Mouse (Mus musculus) brain, adult 2 months (tissue): ENCODE measurements around the gene Qk.

Experiments
- DNase-seq: peaks from one replicate; pipeline ENCODE4 v3.0.0; 2011; ENCODE audit warnings: low read depth, low spot score

The Qk gene

DNA sequence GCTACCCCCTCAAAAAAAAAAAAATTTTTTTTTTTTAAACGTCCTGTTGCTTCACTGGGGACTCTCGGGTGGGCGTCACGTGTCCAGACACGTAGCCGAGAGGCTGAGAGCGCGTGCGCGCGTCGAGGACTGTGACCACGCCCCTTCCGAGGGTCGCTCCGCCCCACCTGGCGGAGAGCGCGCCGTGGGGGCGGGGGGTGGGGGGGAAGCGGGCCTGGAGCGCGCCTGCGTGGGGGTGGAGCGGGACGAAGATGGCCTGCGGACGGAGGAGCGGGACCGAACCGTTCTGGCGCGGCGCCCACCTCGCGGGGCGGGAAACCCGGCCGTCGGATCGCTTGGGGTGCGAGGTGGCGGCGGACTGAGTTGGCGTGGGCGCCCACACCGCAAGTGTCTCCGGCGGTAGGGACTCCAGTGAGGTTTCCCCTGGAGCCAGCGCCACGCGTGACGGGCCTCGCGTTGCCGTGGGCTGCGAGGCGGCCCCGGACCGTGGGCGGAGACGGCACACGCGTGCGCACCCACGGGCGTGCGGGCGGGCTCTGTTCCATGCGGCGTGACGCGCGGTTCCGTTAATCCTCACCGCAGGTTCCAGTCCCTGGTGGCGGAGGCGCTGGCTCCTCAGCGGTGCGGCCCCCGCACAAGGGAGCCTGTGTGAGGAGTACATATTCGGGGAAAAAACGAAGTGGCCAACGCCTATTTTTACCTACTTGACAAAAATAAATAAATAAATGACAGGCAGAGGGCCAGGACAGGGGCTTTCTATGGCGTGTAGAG, at the start of gene Qk:
Qk (minus strand) TSS at position 170 of the 771 bp plus-strand sequence.
- peak; percentile 98 for DNase-seq

- peak; percentile 13 for DNase-seq
Observed at GRCm38 (mm10) chr17:10367044-10367443, 47.4 kb upstream of the Qk start.

DNA sequence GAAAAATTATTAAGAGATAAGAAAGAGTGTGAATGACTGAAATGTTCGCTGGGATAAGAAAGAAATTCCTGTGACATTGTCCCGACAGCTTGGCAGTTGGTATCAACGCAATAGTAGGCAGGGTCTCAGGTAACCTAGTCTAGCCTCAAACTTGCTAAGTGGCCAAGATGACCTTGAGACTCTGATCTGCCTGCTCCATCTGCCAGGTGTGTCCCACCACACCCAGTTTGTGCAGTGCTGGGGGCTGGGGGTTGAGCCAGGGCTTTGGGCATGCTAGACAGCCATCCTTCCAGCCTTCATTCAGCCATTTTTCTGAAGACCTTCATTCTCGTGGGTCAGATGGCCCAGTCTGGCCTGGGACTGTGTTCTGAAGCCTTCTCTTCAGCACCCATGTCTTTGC, 46.9 kb upstream of the Qk start:
- no peak for DNase-seq

DNA sequence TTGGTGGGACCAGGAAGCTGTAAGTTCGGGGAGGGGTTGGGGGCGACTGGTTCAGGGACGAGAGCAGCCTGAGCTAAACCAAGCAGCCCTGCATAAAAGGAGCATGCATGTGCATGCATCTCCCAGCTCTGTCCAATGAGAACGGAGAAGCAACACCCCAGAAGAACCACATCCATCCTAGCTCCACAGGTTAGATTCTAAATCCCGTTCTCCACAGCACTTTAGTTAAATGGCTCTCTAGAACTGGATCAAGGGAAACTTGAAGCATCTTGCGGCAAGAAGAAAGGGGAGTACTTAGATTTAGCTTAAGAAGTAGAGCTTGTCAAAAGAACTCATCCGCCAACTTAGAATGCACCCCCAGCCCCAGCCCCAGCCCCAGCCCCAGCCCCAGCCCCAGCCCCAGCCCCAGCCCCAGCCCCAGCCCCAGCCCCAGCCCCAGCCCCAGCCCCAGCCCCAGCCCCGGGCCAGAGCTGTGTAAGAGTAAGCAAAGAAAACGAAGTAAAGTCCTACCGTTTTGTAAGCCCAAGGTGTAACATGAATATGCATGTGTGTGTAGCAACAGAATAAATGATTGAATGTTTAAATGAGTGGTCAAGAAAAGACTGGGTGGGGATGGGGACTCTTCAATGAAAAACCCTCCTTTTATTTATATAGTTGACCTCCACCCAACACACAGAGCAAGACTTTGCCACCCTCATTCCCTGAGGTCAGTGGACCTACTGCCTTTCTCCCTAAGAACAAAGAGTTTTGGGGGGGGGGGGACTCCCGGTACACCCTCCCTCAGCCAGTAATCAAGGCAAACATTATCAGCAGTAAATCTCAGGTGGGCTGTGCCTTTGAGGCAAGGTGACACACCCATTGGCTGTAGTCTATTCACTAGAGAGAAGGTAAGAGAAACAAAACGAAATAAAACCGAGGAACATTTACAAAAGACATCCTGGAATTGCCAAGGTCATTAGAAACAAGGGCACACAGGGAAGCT, 46.1 kb upstream of the Qk start:
- no peak for DNase-seq

GRCm38 (mm10) chr17:10363151-10363550, 43.5 kb upstream of the Qk start:
- DNase-seq: no peak

- DNase-seq: no peak
Observed at GRCm38 (mm10) chr17:10361882-10362291, 42.2 kb upstream of the Qk start.

- DNase-seq: no peak
Observed at GRCm38 (mm10) chr17:10360738-10361137, 41.1 kb upstream of the Qk start.

DNA sequence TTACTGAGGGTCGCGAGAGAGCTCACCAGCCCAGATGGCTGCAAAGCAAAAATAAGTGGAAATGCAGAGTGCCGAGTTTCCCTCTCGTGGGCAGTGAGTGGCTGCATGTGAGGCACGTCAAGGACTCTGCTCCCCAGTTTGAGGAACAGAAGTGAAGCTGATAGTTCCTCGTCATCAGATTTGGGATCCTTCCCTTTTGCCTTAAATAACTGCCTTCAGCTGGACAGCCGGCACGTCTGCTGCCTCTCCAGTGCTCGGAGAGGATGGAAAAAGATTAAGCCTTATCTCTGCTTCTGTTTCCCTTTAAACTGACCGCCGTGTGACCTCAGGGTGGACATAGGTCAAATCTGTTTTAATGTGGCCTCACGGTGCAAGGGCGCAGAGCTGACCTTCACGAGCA, 39.8 kb upstream of the Qk start:
- peak; percentile 67 for DNase-seq

DNA sequence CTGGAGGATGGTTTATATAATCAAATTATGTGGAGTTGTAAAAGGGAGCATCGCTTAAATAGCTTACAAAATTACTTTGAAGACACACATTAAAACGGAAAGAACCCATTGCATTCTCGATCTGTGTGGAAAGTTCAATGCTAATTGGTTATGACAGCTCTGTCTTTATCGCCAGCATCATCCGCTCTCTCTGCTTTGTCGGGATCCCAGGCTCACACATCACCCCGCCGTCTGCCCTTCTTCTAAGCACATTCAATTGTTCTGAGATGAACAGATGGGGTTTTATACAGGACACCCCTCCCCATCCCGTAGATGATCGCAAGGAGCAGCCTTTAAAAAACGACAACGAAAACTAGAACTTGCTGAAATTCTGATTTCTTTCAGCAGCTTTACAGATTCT, 37.7 kb upstream of the Qk start:
- DNase-seq: peak; percentile 49

DNA sequence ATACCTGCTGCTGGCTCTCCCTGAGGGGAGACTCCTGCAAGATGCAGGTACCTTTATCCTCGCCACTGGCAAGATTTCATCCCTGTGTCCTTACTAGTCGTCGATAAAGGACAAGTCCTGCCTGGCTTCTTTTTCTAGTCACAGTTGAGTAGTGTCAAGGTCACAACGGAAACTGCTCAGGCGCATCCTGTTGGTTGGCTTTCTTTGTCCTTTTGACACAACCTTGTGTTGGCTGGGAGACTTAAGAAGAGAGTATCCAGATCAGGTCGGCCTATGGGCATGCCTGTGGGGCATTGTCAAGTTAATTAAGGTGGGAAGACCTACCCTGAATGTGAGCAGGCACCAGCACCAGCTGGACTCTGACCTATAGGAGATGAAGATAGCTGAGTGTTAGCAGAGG, 36.6 kb upstream of the Qk start:
- no peak for DNase-seq

GRCm38 (mm10) chr17:10355746-10356145, 36.1 kb upstream of the Qk start:
- no peak for DNase-seq

DNA sequence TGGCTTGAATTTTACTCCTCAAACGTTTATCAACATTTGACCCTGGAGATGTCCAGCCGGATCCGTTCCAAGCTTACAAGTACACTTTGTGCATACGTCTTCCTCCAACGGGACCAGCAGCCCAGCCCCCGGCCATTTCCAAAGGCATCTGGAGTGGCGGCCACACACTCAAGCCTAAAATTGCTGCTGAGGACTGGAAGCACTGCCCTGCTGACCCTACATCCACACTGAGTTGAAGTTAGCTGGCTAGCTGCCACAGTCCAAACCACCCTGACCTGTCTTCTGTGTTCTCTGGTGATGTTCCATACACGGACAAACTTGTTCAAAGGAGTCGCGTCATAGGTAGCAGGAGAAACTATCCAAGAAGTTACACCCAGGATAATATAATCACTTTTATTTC, 18.6 kb upstream of the Qk start:
- no peak for DNase-seq

- no peak for DNase-seq
Observed at GRCm38 (mm10) chr17:10336558-10336957, 16.9 kb upstream of the Qk start.

DNA sequence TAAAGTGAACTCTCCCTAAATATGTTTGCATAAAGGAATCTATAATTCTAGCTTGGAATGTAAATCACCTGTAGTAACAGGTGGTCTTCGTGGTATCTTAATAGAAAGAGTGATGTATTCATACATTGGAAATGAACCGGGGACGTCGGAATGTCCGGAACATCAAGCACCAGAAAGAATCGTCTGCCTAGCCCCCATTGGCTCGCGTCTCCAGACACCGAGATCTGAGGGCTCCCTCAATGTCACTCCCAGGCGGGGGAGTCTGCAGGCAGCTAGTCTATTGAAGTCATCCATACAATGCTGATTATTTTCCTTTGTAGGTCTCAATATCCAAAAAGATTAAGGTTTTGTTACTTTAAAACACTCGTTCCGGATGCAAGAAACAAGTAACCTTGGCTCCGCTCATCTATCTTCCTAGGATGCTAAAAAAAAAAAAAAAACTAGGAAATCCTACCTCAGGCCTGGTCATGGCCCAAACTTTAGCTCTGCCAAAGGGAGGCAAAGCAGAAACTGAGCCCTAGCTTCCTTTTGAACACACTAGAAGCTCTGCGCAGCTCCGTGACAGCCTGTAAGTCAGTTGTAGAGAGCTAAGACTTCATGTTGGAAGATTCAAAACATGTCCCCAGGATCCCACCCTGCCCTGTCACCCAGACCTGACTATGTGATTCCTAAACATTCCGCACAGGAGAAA, 16.3 kb upstream of the Qk start:
- DNase-seq: peak; percentile 61

DNA sequence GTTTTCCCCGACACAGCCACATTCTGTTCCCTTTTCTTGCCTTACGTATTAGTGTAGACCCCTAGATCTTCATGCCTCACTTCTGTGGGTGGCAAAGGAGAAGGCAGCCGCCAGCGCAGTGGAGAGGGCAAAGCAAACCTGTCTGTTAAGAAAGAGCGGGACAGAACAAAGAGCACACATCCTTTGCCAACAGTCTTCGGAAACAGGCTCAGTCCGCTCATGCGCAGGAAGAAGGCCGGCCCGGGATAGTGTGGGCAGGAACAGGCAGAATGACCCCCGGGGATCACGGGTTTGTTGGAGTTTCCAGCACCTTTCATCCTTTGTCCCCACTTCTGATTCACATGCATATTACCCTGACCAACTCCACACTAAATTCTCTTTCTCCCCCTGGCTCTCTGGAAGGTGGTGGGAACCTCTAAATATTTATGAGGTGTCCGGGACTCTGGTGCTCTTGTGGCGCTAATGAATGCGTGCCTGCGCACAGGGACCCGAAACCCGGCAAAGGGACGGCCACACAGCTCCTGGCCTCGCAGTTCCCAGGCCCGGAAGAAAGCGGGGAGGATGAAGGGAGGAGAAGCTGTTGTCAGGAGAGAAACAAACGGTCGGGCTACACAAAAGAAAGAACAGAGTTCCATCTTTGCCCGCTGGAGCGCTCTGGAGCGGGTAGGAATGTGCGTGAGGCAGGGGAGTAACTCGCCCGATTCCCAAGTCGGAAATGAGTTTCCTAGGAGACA, 15.5 kb upstream of the Qk start:
- DNase-seq: peak; percentile 87

- DNase-seq: no peak
Observed at GRCm38 (mm10) chr17:10334481-10334880, 14.8 kb upstream of the Qk start.

DNA sequence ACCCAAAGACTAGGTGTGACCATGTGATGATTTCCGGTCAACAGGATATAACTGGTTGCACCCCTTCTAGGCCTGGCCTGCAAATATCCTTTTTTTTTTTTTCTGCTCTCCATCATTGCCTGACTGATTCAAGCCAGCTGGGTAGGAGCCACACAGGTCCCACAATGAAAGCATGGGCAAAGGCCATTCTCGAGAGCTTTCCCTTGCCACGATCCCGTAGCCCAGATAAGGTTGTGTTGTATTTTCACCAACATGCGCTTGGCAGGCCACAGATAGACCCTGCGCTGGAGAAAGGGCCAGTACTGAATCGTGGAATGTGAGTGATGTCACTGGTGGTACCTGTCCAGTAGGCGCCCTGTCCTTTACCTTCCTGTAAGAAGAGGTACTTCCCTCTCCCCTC, 13.7 kb upstream of the Qk start:
- no peak for DNase-seq

DNA sequence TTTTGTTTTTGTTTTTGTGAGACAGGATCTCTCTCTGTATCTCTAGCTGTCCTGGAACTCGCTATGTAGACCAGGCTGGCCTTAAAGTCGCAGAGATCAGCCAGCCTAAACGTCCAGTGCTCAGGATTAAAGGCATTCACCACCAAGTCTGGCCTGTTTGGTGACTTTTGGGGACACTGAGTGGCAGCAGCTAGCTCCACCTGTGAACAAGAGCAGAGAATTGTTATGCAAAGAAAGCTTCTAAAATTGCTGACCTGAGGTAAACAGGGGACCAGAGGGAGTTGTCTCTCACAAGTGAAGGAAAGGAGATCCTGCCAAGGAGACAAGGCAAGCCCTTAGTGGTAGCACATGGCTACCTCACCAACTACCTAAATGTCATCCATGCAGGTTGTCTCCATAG, 12.5 kb upstream of the Qk start:
- no peak for DNase-seq

DNA sequence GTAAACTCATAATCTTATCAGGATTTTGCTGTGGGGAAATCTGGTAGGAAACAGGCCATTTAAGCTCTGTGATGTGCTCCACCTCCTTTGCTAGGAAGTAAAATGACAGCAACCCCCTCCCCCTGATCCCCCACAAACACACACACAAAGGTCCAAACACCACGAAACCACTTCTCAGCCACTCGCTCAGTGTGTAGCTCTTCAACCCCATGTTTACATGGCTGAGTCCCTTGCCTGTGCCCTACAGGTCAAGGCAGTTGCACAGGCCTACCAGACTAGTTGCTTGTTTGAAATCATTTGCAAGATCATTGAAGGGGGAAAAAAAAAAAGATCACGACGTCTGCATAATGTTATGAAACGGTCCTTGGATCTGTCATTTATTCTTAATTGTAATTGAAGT, 9.8 kb upstream of the Qk start:
- DNase-seq: no peak

- DNase-seq: peak; percentile 81
Observed at GRCm38 (mm10) chr17:10328544-10329100, 9.0 kb upstream of the Qk start.

- DNase-seq: no peak
Observed at GRCm38 (mm10) chr17:10327584-10328210, 8.0 kb upstream of the Qk start.
